Mouse (Mus musculus): Measurements from ENCODE around the gene Znhit1. TPM values are rescaled to one million over a fixed set of nuclear protein-coding genes. Genes with fewer than 3 reads are reported as not detected.

Znhit1 gene
- total RNA-seq, 2 experiments from 2014 or later = 60.1 to 61.0 TPM

DNA sequence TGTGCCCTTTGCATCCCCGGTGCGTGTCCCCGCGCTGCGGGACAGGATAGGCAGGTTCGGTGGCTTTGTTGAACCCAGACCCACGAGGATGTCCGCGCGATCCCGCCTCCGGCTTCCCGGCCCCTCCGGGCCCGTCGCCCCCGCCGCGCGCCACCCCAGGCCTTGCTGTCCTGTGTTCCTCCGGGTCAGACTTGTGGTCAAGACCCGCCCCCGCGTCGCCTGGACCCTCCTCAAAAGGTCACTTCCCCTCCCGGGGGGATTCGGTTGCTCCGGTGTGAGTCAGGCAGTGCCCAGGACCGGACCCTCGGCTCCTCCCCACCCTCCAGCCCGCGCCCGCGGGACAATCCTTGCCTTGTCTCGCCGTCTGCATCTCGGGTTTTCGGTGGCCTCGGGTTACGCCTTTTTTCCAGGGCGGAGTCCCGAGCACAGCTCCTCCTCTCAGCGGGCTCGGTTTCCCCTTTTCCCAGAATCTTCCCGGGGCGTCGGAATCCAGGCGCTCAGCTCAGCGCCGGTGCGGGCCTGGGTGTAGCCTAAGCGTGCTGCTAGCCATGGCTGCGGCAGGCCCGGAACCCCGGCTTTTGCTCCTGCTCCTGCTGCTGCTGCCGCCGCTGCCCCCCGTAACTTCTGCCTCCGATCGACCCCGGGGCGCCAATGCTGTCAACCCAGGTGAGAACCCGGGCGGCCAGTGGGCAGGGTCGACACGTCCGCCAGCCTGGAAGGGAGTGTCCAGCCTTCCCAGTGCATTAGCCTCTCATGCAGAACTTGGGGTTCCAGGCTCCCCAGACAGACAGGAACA is 485 bp downstream of the Znhit1 start:
- DNase-seq = peak; percentile 83

- peak; percentile 96 for DNase-seq
Measured at GRCm38 (mm10) chr5:136986695-136987137, 1.1 kb downstream of the Znhit1 start, which contains the start of gene Plod3. Plod3 (plus strand) TSS chr5:136987019.

GRCm38 (mm10) chr5:136984828-136985227 is 3.0 kb downstream of the Znhit1 start:
- no peak for DNase-seq

- DNase-seq = peak; percentile 66
Measured at GRCm38 (mm10) chr5:136982338-136982930, 5.4 kb downstream of the Znhit1 start.

DNA sequence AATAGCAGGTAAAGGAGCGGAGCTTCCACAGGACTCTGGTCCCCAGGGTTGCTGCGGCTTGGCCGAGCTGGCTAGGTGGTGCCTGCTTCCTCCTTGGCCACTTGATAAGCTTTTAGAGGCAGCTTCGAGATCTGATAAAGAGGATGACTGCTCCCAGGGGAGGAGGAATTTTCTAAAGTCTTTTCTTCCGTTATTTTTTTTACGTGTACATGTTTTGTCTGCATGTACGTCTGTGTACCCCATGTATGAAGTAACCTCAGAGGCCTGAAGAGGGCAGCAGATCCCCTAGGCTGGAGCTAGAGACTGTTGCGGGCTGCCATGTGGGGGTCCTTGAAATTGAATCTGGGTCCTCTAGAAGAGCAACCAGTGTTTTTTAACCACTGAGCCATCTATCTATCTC is 6.8 kb downstream of the Znhit1 start:
- no peak for DNase-seq

- no peak for DNase-seq
Measured at GRCm38 (mm10) chr5:136979762-136980161, 8.1 kb downstream of the Znhit1 start.

- DNase-seq = no peak
Measured at GRCm38 (mm10) chr5:136977769-136978168, 10.1 kb downstream of the Znhit1 start.

DNA sequence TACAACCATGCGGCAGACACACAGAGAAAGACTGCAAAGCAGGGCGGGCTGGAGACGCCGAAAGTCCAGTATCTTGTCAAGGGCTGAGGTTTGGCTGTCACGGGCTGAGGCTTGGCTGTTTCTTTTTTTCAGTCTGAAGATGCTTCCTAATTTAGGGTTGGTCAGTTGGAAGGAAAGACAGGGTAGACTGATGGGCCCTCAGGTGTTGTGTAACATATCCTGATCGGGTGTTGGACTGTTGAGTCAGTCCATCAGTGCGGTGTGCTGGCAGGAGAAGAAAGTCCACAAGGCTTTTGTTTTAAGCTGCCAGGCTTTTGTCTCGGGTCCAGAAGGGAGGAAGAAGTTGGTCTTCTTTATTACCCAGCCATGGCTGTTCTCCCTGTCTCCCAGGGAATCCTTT is 14.2 kb downstream of the Znhit1 start:
- DNase-seq = no peak

GRCm38 (mm10) chr5:136970703-136971102 is 17.1 kb downstream of the Znhit1 start:
- DNase-seq = peak; percentile 85

DNA sequence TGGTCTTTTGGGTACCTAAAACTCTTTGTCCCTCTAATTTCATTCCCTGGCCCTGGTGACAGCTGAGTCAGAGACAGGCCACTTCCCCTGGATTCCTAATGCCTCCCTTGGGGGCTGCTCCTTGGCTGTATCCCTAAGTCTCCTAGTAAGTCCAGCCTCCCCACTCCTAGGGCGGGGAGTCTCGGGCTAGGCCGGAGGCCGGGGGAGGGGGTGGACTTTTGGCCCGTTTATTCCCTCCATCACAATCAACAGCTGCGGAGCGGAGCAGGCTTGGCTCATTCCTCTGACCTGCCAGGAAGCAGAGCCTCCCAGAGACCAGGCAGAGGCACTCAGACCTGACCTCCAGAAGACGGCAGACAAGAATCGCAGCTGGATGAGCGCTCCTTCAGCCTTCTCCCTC is 20.2 kb downstream of the Znhit1 start:
- DNase-seq = peak; percentile 71

DNA sequence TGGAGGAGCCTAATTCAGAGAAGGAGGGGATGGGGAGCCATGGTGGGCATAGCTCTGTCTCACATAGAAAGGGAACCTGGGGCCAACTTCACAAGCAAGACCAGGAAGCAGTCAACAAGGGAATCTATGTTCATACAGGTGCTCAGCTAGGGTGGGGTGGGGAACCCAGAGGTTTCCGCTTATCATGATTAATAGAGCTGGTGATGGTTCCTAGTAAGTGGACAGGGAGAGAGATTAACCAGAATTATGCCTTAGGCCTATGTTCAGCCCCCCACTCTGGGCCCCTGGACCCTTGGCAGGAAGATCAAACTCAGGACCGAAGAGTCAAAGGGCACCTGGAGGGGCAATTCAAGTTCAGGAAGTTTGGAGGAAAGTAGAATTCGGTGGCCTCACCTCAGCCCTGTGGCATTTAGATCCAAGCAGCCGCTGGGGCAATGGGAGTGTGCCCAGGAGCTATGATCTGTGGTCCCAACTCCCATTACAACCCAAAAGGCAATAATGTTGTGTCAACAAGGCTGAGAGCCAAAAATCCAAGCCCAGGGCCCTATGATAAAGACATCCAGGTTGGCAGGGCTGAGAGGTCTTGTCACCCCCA is 20.9 kb downstream of the Znhit1 start:
- DNase-seq = no peak

- peak; percentile 52 for DNase-seq
Measured at GRCm38 (mm10) chr5:136966331-136966730, 21.5 kb downstream of the Znhit1 start, which contains the start of gene Cldn15. Cldn15 (plus strand) TSS chr5:136966616.

- DNase-seq = no peak
Measured at GRCm38 (mm10) chr5:136965686-136966085, 22.1 kb downstream of the Znhit1 start.

DNA sequence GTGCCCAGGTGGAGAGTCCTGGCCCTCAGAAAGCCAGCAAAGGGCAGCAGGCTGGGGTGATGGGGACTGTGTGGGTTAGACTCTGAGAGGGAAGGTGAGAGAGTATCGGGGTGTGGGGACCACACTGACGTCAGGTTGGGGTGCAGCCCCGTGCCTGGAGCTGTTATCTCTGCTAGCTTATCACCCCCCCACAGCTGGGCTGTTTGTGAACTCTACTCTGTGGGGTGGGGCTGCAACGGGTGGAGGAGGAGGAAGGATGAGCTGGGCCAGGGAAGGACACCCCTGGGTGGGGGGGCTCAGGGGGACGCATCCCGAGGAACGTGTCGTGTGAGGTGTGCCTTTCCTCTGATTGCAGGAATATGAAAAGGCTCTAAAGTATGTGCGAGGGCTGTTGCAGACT is 22.6 kb downstream of the Znhit1 start:
- no peak for DNase-seq

GRCm38 (mm10) chr5:136962966-136963540 is 24.8 kb downstream of the Znhit1 start:
- DNase-seq = no peak

- DNase-seq = peak; percentile 86
Measured at GRCm38 (mm10) chr5:136962501-136962900, 25.3 kb downstream of the Znhit1 start.

DNA sequence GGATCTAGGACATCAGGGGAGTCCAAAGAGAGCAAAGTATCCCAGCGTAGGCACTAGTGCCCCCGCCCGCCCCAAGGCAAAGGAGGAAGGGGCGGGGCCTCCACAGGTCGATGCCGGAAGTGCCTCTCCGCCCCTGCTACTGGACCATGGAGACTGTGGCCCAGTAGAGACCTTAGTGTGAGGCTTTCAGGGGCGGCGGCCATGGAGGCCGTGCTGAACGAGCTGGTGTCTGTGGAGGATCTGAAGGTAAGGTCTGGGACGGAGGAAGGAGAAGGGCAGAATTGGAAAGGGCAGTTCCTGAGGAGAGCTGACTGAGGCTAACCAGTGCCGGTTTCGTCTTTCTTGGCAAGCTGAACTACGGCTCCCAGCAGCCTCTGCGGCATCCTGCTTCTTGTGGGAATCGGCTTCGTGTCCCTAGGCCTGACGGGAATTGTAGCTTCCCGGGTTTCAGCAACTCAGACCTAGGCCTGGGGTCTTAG is 25.8 kb downstream of the Znhit1 start:
- peak; percentile 92 for DNase-seq

- DNase-seq = no peak
Measured at GRCm38 (mm10) chr5:136961334-136961982, 26.4 kb downstream of the Znhit1 start.

- no peak for DNase-seq
Measured at GRCm38 (mm10) chr5:136960053-136960452, 27.8 kb downstream of the Znhit1 start.

GRCm38 (mm10) chr5:136958991-136959605 is 28.7 kb downstream of the Znhit1 start:
- no peak for DNase-seq

DNA sequence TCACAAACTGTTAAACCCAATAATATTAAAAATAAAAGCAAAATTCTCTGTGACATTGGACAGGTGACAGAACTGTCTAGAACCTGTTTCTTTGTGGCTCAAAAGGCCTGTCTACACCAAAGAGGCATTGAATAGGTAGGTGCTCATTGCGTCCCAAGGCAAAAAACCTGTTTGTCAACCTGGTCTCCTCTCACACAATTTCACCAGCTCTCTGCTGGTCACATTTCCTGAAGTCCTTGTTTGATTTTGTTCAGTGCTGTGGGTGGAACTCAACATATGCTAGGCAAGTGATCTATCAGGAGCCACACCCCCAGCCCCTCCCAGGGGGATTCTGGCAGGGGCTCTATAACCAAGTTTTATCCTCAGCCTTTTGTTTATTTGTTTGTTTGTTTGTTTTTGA is 30.6 kb downstream of the Znhit1 start:
- DNase-seq = no peak

DNA sequence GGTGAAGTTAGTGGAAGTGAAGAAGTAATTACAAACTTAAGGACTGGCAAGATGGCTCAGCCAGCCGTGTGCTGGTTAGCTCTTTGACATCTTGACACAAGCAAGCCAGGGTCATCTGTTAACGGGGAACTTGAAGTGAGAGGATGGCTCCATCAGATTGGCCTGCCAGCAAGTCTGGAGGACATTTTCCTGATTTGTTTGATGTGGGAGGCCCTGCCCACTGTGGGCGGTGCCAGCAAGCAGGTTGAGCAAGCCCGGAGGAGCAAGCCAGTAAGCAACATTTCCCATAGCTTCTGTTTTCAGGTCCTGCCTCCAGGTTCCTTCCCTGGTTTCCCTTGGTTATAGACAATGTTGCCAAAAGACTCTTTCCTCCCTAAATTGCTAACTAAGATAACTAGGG is 32.2 kb downstream of the Znhit1 start:
- no peak for DNase-seq

Measured in adrenal gland, postnatal 10 days (tissue).